Mouse (Mus musculus): ENCODE data around the gene Olfr320.

- no peak for TF ChIP-seq TAL1 (IDR thresholded peaks at IDR 0.05; ENCODE audit: low read length)
- no peak for TF ChIP-seq GATA1 (IDR thresholded peaks at IDR 0.05; ENCODE audit: low read length)
Observed at GRCm38 (mm10) chr11:58719701-58720100, 38.8 kb downstream of the Olfr320 start.
